Mouse (Mus musculus) stomach, embryonic 16.5 days (tissue): Measurements from ENCODE around the gene Dazap1. TPM values are rescaled to one million over a fixed set of nuclear protein-coding genes. Genes with fewer than 3 reads are reported as not detected.

ENCODE experiments used
- ATAC-seq: fragments of 200-750 bp; cut with Nextera tagmentation; 2 replicates; pipeline ENCODE4 v1.8.0; 2017; ENCODE audit warnings: moderate number of reproducible peaks, moderate TSS enrichment; ENCODE audit not compliant: insufficient read depth, low FRiP score
- H3K27ac ChIP-seq: fragments of 300-500 bp; sonication (generic); 2 replicates; pipeline ENCODE4 v1.5.1; 2014; ENCODE audit warnings: low read length
- H3K27me3 ChIP-seq: fragments of 300-500 bp; sonication (generic); 2 replicates; pipeline ENCODE4 v1.6.1; 2014; ENCODE audit warnings: low read length, control low read depth, mixed read lengths; ENCODE audit not compliant: control insufficient read depth, insufficient read depth
- H3K36me3 ChIP-seq: fragments of 300-500 bp; sonication (generic); 2 replicates; pipeline ENCODE4 v1.6.1; 2014; ENCODE audit warnings: low read length; ENCODE audit not compliant: control insufficient read depth, insufficient read depth
- H3K4me1 ChIP-seq: fragments of 300-500 bp; sonication (generic); 2 replicates; pipeline ENCODE4 v1.6.1; 2014; ENCODE audit warnings: low read length, control low read depth, mixed read lengths; ENCODE audit not compliant: control insufficient read depth, insufficient read depth
- H3K4me2 ChIP-seq: fragments of 300-500 bp; sonication (generic); 2 replicates; pipeline ENCODE4 v1.6.1; 2014; ENCODE audit warnings: low read depth, low read length, mixed read lengths
- H3K4me3 ChIP-seq: fragments of 300-500 bp; sonication (generic); replicated peaks from 2 replicates; pipeline ENCODE4 v1.5.1; 2014; ENCODE audit warnings: mild to moderate bottlenecking, low read length
- H3K9ac ChIP-seq: fragments of 300-500 bp; sonication (generic); 2 replicates; pipeline ENCODE4 v1.6.1; 2014; ENCODE audit warnings: low read length
- H3K9me3 ChIP-seq: fragments of 300-500 bp; sonication (generic); replicated peaks from 2 replicates; pipeline ENCODE4 v1.6.1; 2016; ENCODE audit warnings: low read length, control low read depth; ENCODE audit not compliant: control insufficient read depth
- whole genome bisulfite sequencing: fragments of 180-500 bp; shearing (Covaris S2); extraction: QIAGEN DNeasy Blood & Tissue Kit; methylation state at CpG from one replicate; pipeline ENCODE4 v1.1.7; 2014; 5-methylcytosine and 5-hydroxymethylcytosine counted together
- polyA plus RNA-seq: library from polyadenylated mRNA; unstranded; fragments of >200 nt; fragmentation: Nextera tagmentation; extraction: Ambion mirVana; gene quantifications from 2 replicates; pipeline ENCODE4 v1.2.1, GENCODE M21; 2015

Dazap1 gene
- polyA plus RNA-seq, 1 experiment from 2014 or later = 43.9 TPM

- Histone ChIP-seq H3K4me2 (peak overlapping the region; percentile 79), H3K9me3 (no peaks in the 10 kb centered on the region), H3K27ac (peak overlapping the region; percentile 92; the same call in 1 of the 2 replicates), H3K4me3 (peak overlapping the region; percentile 86), H3K27me3 (no peaks in the 10 kb centered on the region), H3K4me1 (peaks cover 30% of the 10 kb centered on the region), H3K36me3 (peaks cover 24% of the 10 kb centered on the region), H3K9ac (peak overlapping the region; percentile 96)
- 46% methylated on average over 15 of the region's 15 CpGs for WGBS
- no peak for ATAC-seq
Observed at GRCm38 (mm10) chr10:80227877-80228775, 33.2 kb upstream of the Dazap1 start.

- H3K4me2 ChIP-seq = no peak overlapping the region
- no peak for ATAC-seq
- peaks cover 28% of the 10 kb centered on the region for H3K36me3 ChIP-seq
- no peak overlapping the region for H3K4me3 ChIP-seq
- H3K27me3 ChIP-seq = no peaks in the 10 kb centered on the region
- no peak overlapping the region for H3K9ac ChIP-seq
- H3K27ac ChIP-seq = no peak overlapping the region
- WGBS = 93% methylated on average over 13 of the region's 13 CpGs
- peaks cover 7% of the 10 kb centered on the region; the same call in 1 of the 2 replicates for H3K4me1 ChIP-seq
- H3K9me3 ChIP-seq = no peaks in the 10 kb centered on the region
Observed at GRCm38 (mm10) chr10:80236145-80236825, 25.0 kb upstream of the Dazap1 start.

GRCm38 (mm10) chr10:80237020-80237419 lies 24.3 kb upstream of the Dazap1 start:
- Histone ChIP-seq H3K27me3 (no peaks in the 10 kb centered on the region), H3K4me1 (peaks cover 7% of the 10 kb centered on the region; the same call in 1 of the 2 replicates), H3K9ac (no peak overlapping the region), H3K4me2 (no peak overlapping the region), H3K27ac (no peak overlapping the region), H3K9me3 (no peaks in the 10 kb centered on the region), H3K4me3 (no peak overlapping the region), H3K36me3 (peaks cover 34% of the 10 kb centered on the region)
- no peak for ATAC-seq
- WGBS = 95% methylated on average over 4 of the region's 4 CpGs

- WGBS = 96% methylated on average over 3 of the region's 3 CpGs
- Histone ChIP-seq H3K36me3 (peaks cover 38% of the 10 kb centered on the region), H3K27me3 (no peaks in the 10 kb centered on the region), H3K4me1 (no peaks in the 10 kb centered on the region), H3K9ac (no peak overlapping the region), H3K9me3 (no peaks in the 10 kb centered on the region), H3K27ac (no peak overlapping the region), H3K4me3 (no peak overlapping the region), H3K4me2 (no peak overlapping the region)
- no peak for ATAC-seq
Observed at GRCm38 (mm10) chr10:80238306-80238705, 23.0 kb upstream of the Dazap1 start.

GRCm38 (mm10) chr10:80239791-80240190 lies 21.5 kb upstream of the Dazap1 start:
- WGBS = 88% methylated on average over 6 of the region's 6 CpGs
- H3K36me3 ChIP-seq = peaks cover 41% of the 10 kb centered on the region
- H3K27ac ChIP-seq = no peak overlapping the region
- H3K4me1 ChIP-seq = no peaks in the 10 kb centered on the region
- H3K9ac ChIP-seq = no peak overlapping the region
- H3K4me2 ChIP-seq = no peak overlapping the region
- ATAC-seq = no peak
- no peaks in the 10 kb centered on the region for H3K9me3 ChIP-seq
- H3K4me3 ChIP-seq = no peak overlapping the region
- H3K27me3 ChIP-seq = no peaks in the 10 kb centered on the region

- Histone ChIP-seq H3K9ac (no peak overlapping the region), H3K4me1 (peaks cover 3% of the 10 kb centered on the region; the same call in 1 of the 2 replicates), H3K36me3 (peaks cover 34% of the 10 kb centered on the region), H3K9me3 (no peaks in the 10 kb centered on the region), H3K4me2 (no peak overlapping the region), H3K27me3 (no peaks in the 10 kb centered on the region), H3K4me3 (no peak overlapping the region), H3K27ac (no peak overlapping the region)
- no peak for ATAC-seq
- 60% methylated on average over 9 of the region's 9 CpGs for WGBS
Observed at GRCm38 (mm10) chr10:80242088-80242487, 19.2 kb upstream of the Dazap1 start.

GRCm38 (mm10) chr10:80242607-80243006 lies 18.7 kb upstream of the Dazap1 start:
- Histone ChIP-seq H3K9me3 (no peaks in the 10 kb centered on the region), H3K36me3 (peaks cover 34% of the 10 kb centered on the region), H3K27me3 (no peaks in the 10 kb centered on the region), H3K9ac (no peak overlapping the region), H3K4me1 (peaks cover 3% of the 10 kb centered on the region; the same call in 1 of the 2 replicates), H3K4me3 (no peak overlapping the region), H3K4me2 (no peak overlapping the region), H3K27ac (no peak overlapping the region)
- ATAC-seq = no peak
- 91% methylated on average over 3 of the region's 3 CpGs for WGBS

GRCm38 (mm10) chr10:80244791-80245399 lies 16.4 kb upstream of the Dazap1 start:
- H3K4me1 ChIP-seq = peaks cover 8% of the 10 kb centered on the region
- H3K9ac ChIP-seq = peak overlapping the region; percentile 36
- H3K9me3 ChIP-seq = no peaks in the 10 kb centered on the region
- peaks cover 33% of the 10 kb centered on the region for H3K36me3 ChIP-seq
- no peak overlapping the region for H3K27ac ChIP-seq
- ATAC-seq = no peak
- no peak overlapping the region for H3K4me3 ChIP-seq
- WGBS = 33% methylated on average over 5 of the region's 5 CpGs
- H3K27me3 ChIP-seq = no peaks in the 10 kb centered on the region
- no peak overlapping the region for H3K4me2 ChIP-seq

- no peaks in the 10 kb centered on the region for H3K9me3 ChIP-seq
- ATAC-seq = no peak
- peak overlapping the region; percentile 36 for H3K9ac ChIP-seq
- H3K4me3 ChIP-seq = no peak overlapping the region
- H3K36me3 ChIP-seq = peaks cover 29% of the 10 kb centered on the region
- no peak overlapping the region for H3K4me2 ChIP-seq
- H3K4me1 ChIP-seq = peaks cover 15% of the 10 kb centered on the region
- 3% methylated on average over 4 of the region's 4 CpGs for WGBS
- H3K27me3 ChIP-seq = no peaks in the 10 kb centered on the region
- peak overlapping the region; percentile 14; the same call in 1 of the 2 replicates for H3K27ac ChIP-seq
Observed at GRCm38 (mm10) chr10:80245600-80245999, 15.7 kb upstream of the Dazap1 start.
